Mouse (Mus musculus) hindbrain, embryonic 14.5 days (tissue): ENCODE results near the gene Zbp1. TPM values are rescaled to one million over a fixed set of nuclear protein-coding genes. Genes with fewer than 3 reads are reported as not detected.

ENCODE experiments used
- ATAC-seq: fragments of 200-750 bp; cut with Nextera tagmentation; 2 replicates; pipeline ENCODE4 v1.8.0; 2017; ENCODE audit warnings: moderate number of reproducible peaks, mild to moderate bottlenecking, moderate TSS enrichment, moderate library complexity; ENCODE audit not compliant: low FRiP score
- DNase-seq: peaks from one replicate; pipeline ENCODE4 v3.0.0-alpha.2; 2015; ENCODE audit warnings: low spot score
- H3K27ac ChIP-seq: fragments of 300-500 bp; sonication (generic); 2 replicates; pipeline ENCODE4 v1.5.1; 2014; ENCODE audit warnings: mild to moderate bottlenecking, moderate library complexity
- H3K27me3 ChIP-seq: fragments of 300-500 bp; sonication (generic); 2 replicates; pipeline ENCODE4 v1.6.1; 2014; ENCODE audit warnings: mild to moderate bottlenecking, low read length, mixed read lengths; ENCODE audit not compliant: control insufficient read depth, insufficient read depth
- H3K36me3 ChIP-seq: fragments of 300-500 bp; sonication (generic); replicated peaks from 2 replicates; pipeline ENCODE4 v1.6.1; 2014; ENCODE audit not compliant: control insufficient read depth, insufficient read depth
- H3K4me1 ChIP-seq: fragments of 300-500 bp; sonication (generic); replicated peaks from 2 replicates; pipeline ENCODE4 v1.6.1; 2014; ENCODE audit warnings: antibody characterized with exemption, low read length, mixed read lengths; ENCODE audit not compliant: control insufficient read depth, insufficient read depth
- H3K4me2 ChIP-seq: fragments of 300-500 bp; sonication (generic); replicated peaks from 2 replicates; pipeline ENCODE4 v1.6.1; 2014; ENCODE audit warnings: mild to moderate bottlenecking, moderate library complexity
- H3K4me3 ChIP-seq: fragments of 300-500 bp; sonication (generic); replicated peaks from 2 replicates; pipeline ENCODE4 v1.5.1; 2014; ENCODE audit warnings: mild to moderate bottlenecking, low read length
- H3K9ac ChIP-seq: fragments of 300-500 bp; sonication (generic); 2 replicates; pipeline ENCODE4 v1.6.1; 2014
- H3K9me3 ChIP-seq: fragments of 300-500 bp; sonication (generic); 2 replicates; pipeline ENCODE4 v1.6.1; 2016; ENCODE audit warnings: low read length; ENCODE audit not compliant: control insufficient read depth
- WGBS: fragments of 180-500 bp; shearing (Covaris S2); extraction: QIAGEN DNeasy Blood & Tissue Kit; methylation state at CpG from one replicate; pipeline ENCODE4 v1.1.7; 2014; 5-methylcytosine and 5-hydroxymethylcytosine counted together
- polyA plus RNA-seq: library from polyadenylated mRNA; unstranded; fragments of >200 nt; fragmentation: Nextera tagmentation; extraction: Ambion mirVana; gene quantifications from 2 replicates; pipeline ENCODE4 v1.2.1, GENCODE M21; 2014

Gene Zbp1
- polyA plus RNA-seq, 1 experiment from 2014 or later, result 0.27 TPM

GRCm38 (mm10) chr2:173177951-173178350, 40.8 kb downstream of the Zbp1 start:
- ATAC-seq (no peak), DNase-seq (no peak)
- H3K9me3 ChIP-seq, result no peaks in the 10 kb centered on the region
- H3K9ac ChIP-seq, result no peak overlapping the region
- no peak overlapping the region for H3K27ac ChIP-seq
- H3K4me1 ChIP-seq, result peaks cover 17% of the 10 kb centered on the region
- 83% methylated on average over 8 of the region's 8 CpGs for WGBS
- no peak overlapping the region for H3K4me3 ChIP-seq
- H3K27me3 ChIP-seq, result no peaks in the 10 kb centered on the region; the same call in 1 of the 2 replicates
- no peaks in the 10 kb centered on the region for H3K36me3 ChIP-seq
- H3K4me2 ChIP-seq, result no peak overlapping the region

- Histone ChIP-seq H3K27me3 (no peaks in the 10 kb centered on the region; the same call in 1 of the 2 replicates), H3K27ac (no peak overlapping the region), H3K36me3 (no peaks in the 10 kb centered on the region), H3K9me3 (no peaks in the 10 kb centered on the region), H3K4me2 (no peak overlapping the region), H3K4me1 (peaks cover 22% of the 10 kb centered on the region), H3K9ac (no peak overlapping the region), H3K4me3 (no peak overlapping the region)
- 88% methylated on average over 5 of the region's 5 CpGs for WGBS
- ATAC-seq, result no peak
- DNase-seq, result no peak
These were observed 41.2 kb downstream of the Zbp1 start for GRCm38 (mm10) chr2:173177481-173177880.

GRCm38 (mm10) chr2:173175703-173176102, 43.0 kb downstream of the Zbp1 start:
- DNase-seq (no peak), ATAC-seq (no peak)
- H3K4me2 ChIP-seq, result no peak overlapping the region
- WGBS, result 100% methylated on average over 5 of the region's 5 CpGs
- no peaks in the 10 kb centered on the region for H3K36me3 ChIP-seq
- H3K4me3 ChIP-seq, result no peak overlapping the region
- H3K4me1 ChIP-seq, result peaks cover 37% of the 10 kb centered on the region
- H3K27me3 ChIP-seq, result no peaks in the 10 kb centered on the region
- H3K27ac ChIP-seq, result no peak overlapping the region
- no peaks in the 10 kb centered on the region for H3K9me3 ChIP-seq
- H3K9ac ChIP-seq, result no peak overlapping the region

GRCm38 (mm10) chr2:173174569-173174968, 44.2 kb downstream of the Zbp1 start:
- ATAC-seq, result no peak
- Histone ChIP-seq H3K4me2 (peak overlapping the region; percentile 53), H3K9me3 (no peaks in the 10 kb centered on the region), H3K4me3 (no peak overlapping the region), H3K36me3 (no peaks in the 10 kb centered on the region), H3K27me3 (no peaks in the 10 kb centered on the region), H3K9ac (peak overlapping the region; percentile 22; the same call in 1 of the 2 replicates), H3K27ac (peak overlapping the region; percentile 93), H3K4me1 (peaks cover 37% of the 10 kb centered on the region)
- DNase-seq, result no peak
- 73% methylated on average over 1 of the region's 1 CpGs for WGBS

- no peaks in the 10 kb centered on the region for H3K27me3 ChIP-seq
- peak overlapping the region; percentile 93 for H3K27ac ChIP-seq
- H3K36me3 ChIP-seq, result no peaks in the 10 kb centered on the region
- peak overlapping the region; percentile 17 for H3K4me3 ChIP-seq
- DNase-seq, result peak; percentile 81
- ATAC-seq, result peak; percentile 84
- 1% methylated on average over 22 of the region's 22 CpGs for WGBS
- H3K4me2 ChIP-seq, result peak overlapping the region; percentile 53
- peak overlapping the region; percentile 47 for H3K9ac ChIP-seq
- H3K9me3 ChIP-seq, result no peaks in the 10 kb centered on the region
- peaks cover 41% of the 10 kb centered on the region for H3K4me1 ChIP-seq
These were observed 44.9 kb downstream of the Zbp1 start for GRCm38 (mm10) chr2:173173521-173174511.

GRCm38 (mm10) chr2:173173008-173173407, 45.7 kb downstream of the Zbp1 start:
- 4% methylated on average over 2 of the region's 2 CpGs for WGBS
- DNase-seq (peak; percentile 63), ATAC-seq (peak; percentile 58)
- peaks cover 43% of the 10 kb centered on the region for H3K4me1 ChIP-seq
- H3K9me3 ChIP-seq, result no peaks in the 10 kb centered on the region
- no peak overlapping the region for H3K9ac ChIP-seq
- H3K27me3 ChIP-seq, result no peaks in the 10 kb centered on the region
- H3K36me3 ChIP-seq, result no peaks in the 10 kb centered on the region
- H3K4me3 ChIP-seq, result no peak overlapping the region
- H3K27ac ChIP-seq, result peak overlapping the region; percentile 93
- H3K4me2 ChIP-seq, result peak overlapping the region; percentile 53; the same call in 1 of the 2 replicates

GRCm38 (mm10) chr2:173172386-173172785, 46.3 kb downstream of the Zbp1 start:
- no peaks in the 10 kb centered on the region for H3K9me3 ChIP-seq
- no peak overlapping the region for H3K4me2 ChIP-seq
- 75% methylated on average over 1 of the region's 1 CpGs for WGBS
- no peak for DNase-seq
- H3K36me3 ChIP-seq, result no peaks in the 10 kb centered on the region
- H3K27ac ChIP-seq, result peak overlapping the region; percentile 93
- no peaks in the 10 kb centered on the region for H3K27me3 ChIP-seq
- no peak overlapping the region for H3K9ac ChIP-seq
- no peak overlapping the region for H3K4me3 ChIP-seq
- no peak for ATAC-seq
- peaks cover 43% of the 10 kb centered on the region for H3K4me1 ChIP-seq

GRCm38 (mm10) chr2:173171956-173172355, 46.8 kb downstream of the Zbp1 start:
- peak overlapping the region; percentile 21; the same call in 1 of the 2 replicates for H3K9ac ChIP-seq
- ATAC-seq, result no peak
- H3K4me1 ChIP-seq, result peaks cover 43% of the 10 kb centered on the region
- no peak for DNase-seq
- 58% methylated on average over 5 of the region's 5 CpGs for WGBS
- no peaks in the 10 kb centered on the region for H3K9me3 ChIP-seq
- no peaks in the 10 kb centered on the region for H3K36me3 ChIP-seq
- H3K4me2 ChIP-seq, result peak overlapping the region; percentile 46
- H3K27me3 ChIP-seq, result no peaks in the 10 kb centered on the region
- H3K4me3 ChIP-seq, result no peak overlapping the region
- H3K27ac ChIP-seq, result 0 out of 2 replicates have a peak overlapping the region, but pooled peaks have one; percentile 23

- 1% methylated on average over 30 of the region's 30 CpGs for WGBS
- peak overlapping the region; percentile 21; the same call in 1 of the 2 replicates for H3K9ac ChIP-seq
- H3K27me3 ChIP-seq, result no peaks in the 10 kb centered on the region
- peak; percentile 14; the same call in 1 of the 2 replicates for ATAC-seq
- H3K36me3 ChIP-seq, result no peaks in the 10 kb centered on the region
- 0 out of 2 replicates have a peak overlapping the region, but pooled peaks have one; percentile 1 for H3K4me3 ChIP-seq
- peak; percentile 69 for DNase-seq
- peaks cover 43% of the 10 kb centered on the region for H3K4me1 ChIP-seq
- H3K27ac ChIP-seq, result peak overlapping the region; percentile 23
- peak overlapping the region; percentile 46 for H3K4me2 ChIP-seq
- H3K9me3 ChIP-seq, result no peaks in the 10 kb centered on the region
These were observed 47.3 kb downstream of the Zbp1 start for GRCm38 (mm10) chr2:173171470-173171869.
